Mouse (Mus musculus): Measurements from ENCODE around the gene Mafg.

DNA sequence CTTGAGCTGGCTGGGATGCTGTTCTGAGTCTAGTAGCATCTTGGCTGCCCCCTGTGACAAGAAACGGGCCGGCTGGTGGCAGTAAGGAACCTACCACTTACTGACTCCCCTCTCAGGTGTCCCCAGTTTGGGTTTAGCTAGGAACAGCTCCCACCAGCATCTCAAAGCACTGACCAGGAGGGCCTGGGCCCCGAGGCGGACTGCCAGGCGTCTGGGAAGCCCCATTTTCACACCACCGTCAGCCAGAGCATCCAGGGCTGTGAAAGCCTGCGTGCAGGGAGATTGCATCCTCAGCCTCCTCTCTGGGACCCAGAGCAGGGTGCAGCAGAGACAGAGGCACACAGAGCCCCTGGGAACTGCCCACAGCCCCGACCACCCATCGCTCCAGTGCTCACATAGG is 7.9 kb upstream of the Mafg start:
- TF ChIP-seq CTCF (conservative IDR thresholded peaks at IDR 0.05; ENCODE audit: low read length) (no peak), POU5F1 (IDR thresholded peaks at IDR 0.05; ENCODE audit: borderline replicate concordance, low read length) (no peak)

Data from E14TG2a.4 (cell line).